Mouse (Mus musculus) granulocyte monocyte progenitor cell, adult 5-6 weeks (primary cell): Measurements from ENCODE around the gene Ppm1h. TPM values are rescaled to one million over a fixed set of nuclear protein-coding genes. Genes with fewer than 3 reads are reported as not detected.
A peak's percentile ranks its signal among the peaks of the same experiment; 100 is the strongest.

Experiments used
- ATAC-seq: replicated peaks from 2 replicates; pipeline ENCODE4 v1.8.0; 2016; ENCODE audit warnings: mild to moderate bottlenecking, moderate TSS enrichment, inconsistent platforms; ENCODE audit not compliant: poor library complexity, severe bottlenecking
- total RNA-seq, 2 experiments: library from RNA; stranded (forward) in 1 of 2; stranded (reverse) in 1 of 2; fragments of 200-712, 200-1000 nt in 1 of 2; fragments of >200 nt in 1 of 2; fragmentation: Nextera tagmentation in 1 of 2; gene quantifications; 2 replicates each; pipeline ENCODE4 v1.2.3; 2014 to 2017

Ppm1h gene
- total RNA-seq, 2 experiments from 2014 or later: 25.0 to 37.0 TPM

GRCm38 (mm10) chr10:122740117-122740516 is 61.6 kb downstream of the Ppm1h start:
- ATAC-seq: no peak

GRCm38 (mm10) chr10:122741191-122741590 is 62.6 kb downstream of the Ppm1h start:
- no peak for ATAC-seq

GRCm38 (mm10) chr10:122742136-122742535 is 63.6 kb downstream of the Ppm1h start:
- ATAC-seq: no peak

- ATAC-seq: no peak
These were observed 64.8 kb downstream of the Ppm1h start for GRCm38 (mm10) chr10:122743361-122743760.

- 0 out of 2 replicates have a peak, but pooled peaks have one; percentile 12 for ATAC-seq
These were observed 66.4 kb downstream of the Ppm1h start for GRCm38 (mm10) chr10:122744970-122745369.

GRCm38 (mm10) chr10:122746211-122746610 is 67.6 kb downstream of the Ppm1h start:
- ATAC-seq: no peak

- peak; percentile 94 for ATAC-seq
These were observed 68.8 kb downstream of the Ppm1h start for GRCm38 (mm10) chr10:122747151-122747925.

GRCm38 (mm10) chr10:122748361-122748951 is 69.9 kb downstream of the Ppm1h start:
- no peak for ATAC-seq

- no peak for ATAC-seq
These were observed 70.5 kb downstream of the Ppm1h start for GRCm38 (mm10) chr10:122749071-122749470.

- no peak for ATAC-seq
These were observed 71.3 kb downstream of the Ppm1h start for GRCm38 (mm10) chr10:122749876-122750275.

- peak; percentile 34; the same call in 1 of the 2 replicates for ATAC-seq
These were observed 74.7 kb downstream of the Ppm1h start for GRCm38 (mm10) chr10:122752950-122753923.

GRCm38 (mm10) chr10:122753924-122754307 is 75.4 kb downstream of the Ppm1h start:
- peak; percentile 79 for ATAC-seq

- ATAC-seq: no peak
These were observed 76.4 kb downstream of the Ppm1h start for GRCm38 (mm10) chr10:122754967-122755366.

GRCm38 (mm10) chr10:122756879-122757530 is 78.4 kb downstream of the Ppm1h start:
- ATAC-seq: no peak

- no peak for ATAC-seq
These were observed 79.2 kb downstream of the Ppm1h start for GRCm38 (mm10) chr10:122757727-122758126.

- no peak for ATAC-seq
These were observed 79.8 kb downstream of the Ppm1h start for GRCm38 (mm10) chr10:122758346-122758745.

GRCm38 (mm10) chr10:122759729-122760128 is 81.2 kb downstream of the Ppm1h start:
- no peak for ATAC-seq

- ATAC-seq: peak; percentile 18; the same call in 1 of the 2 replicates
These were observed 82.1 kb downstream of the Ppm1h start for GRCm38 (mm10) chr10:122760469-122761307.
